Mouse (Mus musculus) forebrain, embryonic 11.5 days (tissue): ENCODE results near the gene Gm14226. TPM values are rescaled to one million over a fixed set of nuclear protein-coding genes. Genes with fewer than 3 reads are reported as not detected.

Source experiments
- ATAC-seq: fragments of 200-750 bp; cut with Nextera tagmentation; replicated peaks from 2 replicates; pipeline ENCODE4 v1.8.0; 2017; ENCODE audit warnings: moderate TSS enrichment; ENCODE audit not compliant: low FRiP score
- DNase-seq: peaks from one replicate; pipeline ENCODE4 v3.0.0-alpha.2; 2017; ENCODE audit warnings: low spot score
- H3K27ac ChIP-seq: fragments of 300-500 bp; sonication (generic); 2 replicates; pipeline ENCODE4 v1.5.1; 2014; ENCODE audit warnings: low read depth, low read length
- H3K27me3 ChIP-seq: fragments of 300-500 bp; sonication (generic); 2 replicates; pipeline ENCODE4 v1.6.1; 2014; ENCODE audit warnings: mild to moderate bottlenecking, low read length, mixed read lengths; ENCODE audit not compliant: control insufficient read depth, insufficient read depth
- H3K36me3 ChIP-seq: fragments of 300-500 bp; sonication (generic); 2 replicates; pipeline ENCODE4 v1.6.1; 2014; ENCODE audit warnings: mild to moderate bottlenecking, low read length, moderate library complexity, mixed read lengths; ENCODE audit not compliant: control insufficient read depth, insufficient read depth
- H3K4me1 ChIP-seq: fragments of 300-500 bp; sonication (generic); replicated peaks from 2 replicates; pipeline ENCODE4 v1.6.1; 2014; ENCODE audit warnings: low read length, mixed read lengths; ENCODE audit not compliant: control insufficient read depth, insufficient read depth
- H3K4me2 ChIP-seq: fragments of 300-500 bp; sonication (generic); 2 replicates; pipeline ENCODE4 v1.6.1; 2014; ENCODE audit warnings: low read depth, mild to moderate bottlenecking, low read length, moderate library complexity, mixed read lengths; ENCODE audit not compliant: severe bottlenecking
- H3K4me3 ChIP-seq: fragments of 300-500 bp; sonication (generic); 2 replicates; pipeline ENCODE4 v1.5.1; 2014; ENCODE audit warnings: low read depth, low read length
- H3K9ac ChIP-seq: fragments of 300-500 bp; sonication (generic); 2 replicates; pipeline ENCODE4 v1.6.1; 2014; ENCODE audit warnings: low read length
- H3K9me3 ChIP-seq: fragments of 300-500 bp; sonication (generic); 2 replicates; pipeline ENCODE4 v1.6.1; 2016; ENCODE audit warnings: low read length, mixed read lengths; ENCODE audit not compliant: control insufficient read depth
- WGBS: fragments of 180-500 bp; shearing (Covaris S2); extraction: QIAGEN DNeasy Blood & Tissue Kit; methylation state at CpG from one replicate; pipeline ENCODE4 v1.1.7; 2014; 5-methylcytosine and 5-hydroxymethylcytosine counted together
- polyA plus RNA-seq: library from polyadenylated mRNA; unstranded; fragments of >200 nt; fragmentation: Nextera tagmentation; extraction: Ambion mirVana; gene quantifications from 2 replicates; pipeline ENCODE4 v1.2.1, GENCODE M21; 2014

Gene Gm14226
- polyA plus RNA-seq, 1 experiment from 2014 or later = 0.40 TPM

DNA sequence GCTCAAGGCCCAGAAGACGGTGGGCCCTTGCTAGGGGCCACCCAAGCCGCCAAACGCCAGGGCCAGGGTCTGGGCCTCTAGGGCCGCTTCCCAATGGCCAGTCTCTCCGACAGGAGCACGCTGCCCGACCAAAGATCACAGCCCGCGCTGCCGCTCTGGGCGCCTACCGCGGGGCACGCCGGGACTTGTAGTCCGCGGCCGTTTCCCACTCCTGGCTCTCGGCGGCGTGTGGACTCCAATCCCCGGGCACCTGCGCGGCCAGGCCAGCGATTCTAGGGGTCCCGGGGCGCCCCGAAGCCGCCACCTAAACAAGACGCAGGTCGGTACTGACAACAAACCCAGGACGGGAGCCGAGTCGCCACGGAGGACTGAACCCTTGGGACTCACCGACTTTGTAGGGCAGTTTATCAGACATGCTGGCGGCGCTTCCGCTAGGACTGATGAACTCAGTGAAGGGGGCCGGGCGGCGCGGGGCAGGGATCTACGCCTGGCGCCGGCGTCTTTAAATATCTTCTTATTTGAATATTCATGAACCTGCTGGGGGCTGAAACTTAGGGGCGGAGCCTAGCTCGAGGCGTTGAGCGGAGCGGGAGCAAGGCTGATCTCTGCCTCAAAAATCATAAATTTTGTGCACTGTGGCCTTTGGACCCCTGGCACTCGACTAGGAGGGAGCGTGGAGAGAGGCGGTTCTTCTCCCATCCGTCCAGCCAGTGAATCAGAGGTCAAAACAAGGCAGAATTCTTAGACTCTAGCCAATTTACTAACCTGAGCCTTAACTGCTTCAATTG lies 56.1 kb downstream of the Gm14226 start, which contains the start of gene Ahcy:
Gene Ahcy, minus strand, starts transcription at position 520 of the 788 bp plus-strand sequence.
- DNase-seq = peak; percentile 97
- peak within 1 kb of the TSS; percentile 70 for H3K27ac ChIP-seq
- no peaks in the 10 kb centered on the region for H3K27me3 ChIP-seq
- H3K9me3 ChIP-seq = no peaks in the 10 kb centered on the region
- H3K9ac ChIP-seq = peak within 1 kb of the TSS; percentile 79
- peak within 1 kb of the TSS; percentile 63 for H3K4me3 ChIP-seq
- H3K4me2 ChIP-seq = peak within 1 kb of the TSS; percentile 70
- WGBS = 0% methylated on average over 56 of the region's 56 CpGs
- peaks cover 14% of the 10 kb centered on the region; the same call in 1 of the 2 replicates for H3K4me1 ChIP-seq
- H3K36me3 ChIP-seq = no peaks in the 10 kb centered on the region
- ATAC-seq = peak; percentile 94

DNA sequence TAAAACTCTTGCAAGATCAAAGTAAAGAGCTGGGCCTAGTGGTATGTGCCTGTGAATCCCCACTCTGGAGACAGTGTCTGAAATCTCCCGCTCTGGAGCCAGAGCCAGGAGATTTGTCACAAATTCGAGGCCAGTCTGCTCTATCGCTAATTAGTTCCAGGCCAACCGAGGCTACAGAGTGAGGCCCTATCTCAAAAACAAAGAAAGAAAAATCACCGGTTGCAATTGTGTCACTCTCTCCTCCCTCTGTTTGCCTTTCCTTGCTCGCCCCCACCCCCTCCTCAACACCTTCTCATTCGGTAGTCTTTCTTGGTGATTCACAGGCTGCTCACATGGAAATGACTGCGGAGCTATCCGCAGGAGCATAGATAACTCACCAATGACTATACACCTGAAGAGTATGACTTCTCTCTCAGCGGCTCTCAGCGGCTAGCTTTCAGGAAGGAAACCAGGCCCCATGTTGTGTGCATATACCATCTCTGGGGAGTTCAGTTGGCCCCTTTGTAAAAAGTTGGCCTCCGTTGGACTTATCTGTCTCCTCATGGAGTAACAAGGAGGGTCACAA lies 56.8 kb downstream of the Gm14226 start:
- WGBS = 18% methylated on average over 12 of the region's 12 CpGs
- Histone ChIP-seq H3K9me3 (no peaks in the 10 kb centered on the region), H3K36me3 (no peaks in the 10 kb centered on the region), H3K27ac (peak overlapping the region; percentile 70; the same call in 1 of the 2 replicates), H3K4me1 (peaks cover 14% of the 10 kb centered on the region; the same call in 1 of the 2 replicates), H3K4me2 (peak overlapping the region; percentile 70), H3K27me3 (no peaks in the 10 kb centered on the region), H3K4me3 (peak overlapping the region; percentile 63), H3K9ac (peak overlapping the region; percentile 79)
- peak; percentile 10; the same call in 1 of the 2 replicates for ATAC-seq
- peak; percentile 51 for DNase-seq

DNA sequence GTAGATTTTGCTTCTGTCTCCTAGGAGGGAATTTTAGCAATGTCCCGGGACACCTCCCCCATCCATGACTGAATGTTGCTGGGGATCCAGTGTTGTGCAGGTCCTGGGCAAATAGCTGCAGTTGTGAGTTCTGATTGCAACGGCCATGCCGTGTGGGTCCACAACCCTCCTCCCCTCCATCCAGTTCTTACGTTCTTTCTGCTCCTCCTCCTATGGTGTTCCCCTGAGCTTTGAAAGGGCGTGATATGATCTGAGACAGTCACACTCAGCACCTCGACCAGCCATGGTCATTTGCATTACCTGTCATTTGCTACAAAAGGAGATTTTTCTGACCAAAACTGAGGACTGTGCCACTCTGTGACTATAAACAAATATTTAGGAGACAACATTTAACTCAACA lies 57.6 kb downstream of the Gm14226 start:
- no peak for DNase-seq
- ATAC-seq = no peak
- H3K27ac ChIP-seq = no peak overlapping the region

More for the DNA sequence above, 57.6 kb downstream of the Gm14226 start:
- Histone ChIP-seq H3K9ac (no peak overlapping the region), H3K36me3 (no peaks in the 10 kb centered on the region), H3K27me3 (no peaks in the 10 kb centered on the region), H3K4me1 (peaks cover 14% of the 10 kb centered on the region; the same call in 1 of the 2 replicates), H3K4me3 (no peak overlapping the region), H3K4me2 (no peak overlapping the region), H3K9me3 (no peaks in the 10 kb centered on the region)
- WGBS = 87% methylated on average over 6 of the region's 6 CpGs

Other genes starting within 250 kb of the Gm14226 start
- gene Gm14214, start 248.2 kb upstream of the Gm14226 start, polyA plus RNA-seq = not detected in 2 replicates
- gene Raly, start 227.2 kb upstream of the Gm14226 start, polyA plus RNA-seq = 92.4 and 102 TPM in 2 replicates
- 0.69 and 1.0 TPM in 2 replicates for gene a, start 226.9 kb upstream of the Gm14226 start, polyA plus RNA-seq
- gene Eif2s2, start 125.3 kb upstream of the Gm14226 start, polyA plus RNA-seq = 118 and 135 TPM in 2 replicates
- 91.8 and 95.8 TPM in 2 replicates for gene Ahcy, start 56.2 kb downstream of the Gm14226 start, polyA plus RNA-seq
- 61.2 and 70.0 TPM in 2 replicates for gene Itch, start 115.2 kb downstream of the Gm14226 start, polyA plus RNA-seq
- gene Dynlrb1, start 218.3 kb downstream of the Gm14226 start, polyA plus RNA-seq = 460 and 463 TPM in 2 replicates